Mouse (Mus musculus) retina, embryonic 14.5 days (tissue): ENCODE measurements around the gene Rem1.
A peak's percentile ranks its signal among the peaks of the same experiment; 100 is the strongest.

ENCODE experiments used
- DNase-seq: peaks from one replicate; pipeline ENCODE4 v3.0.0-alpha.2; 2015; ENCODE audit warnings: low spot score

Rem1 gene

GRCm38 (mm10) chr2:152678302-152678701 is 51.6 kb downstream of the Rem1 start:
- peak; percentile 75 for DNase-seq

GRCm38 (mm10) chr2:152678925-152679324 is 52.2 kb downstream of the Rem1 start:
- no peak for DNase-seq

- no peak for DNase-seq
These were observed 53.1 kb downstream of the Rem1 start for GRCm38 (mm10) chr2:152679701-152680355.

GRCm38 (mm10) chr2:152683086-152683485 is 56.3 kb downstream of the Rem1 start:
- no peak for DNase-seq
